Mouse (Mus musculus) neural tube, embryonic 13.5 days (tissue): ENCODE measurements at regions not wholly inside any gene's neighbourhood (a gene's known extent, or its start where the extent isn't known, plus 50 kb on each side); places are given as distances from the start of the nearest gene placed in this dataset.

Experiments
- ATAC-seq: fragments of 200-750 bp; cut with Nextera tagmentation; 2 replicates; pipeline ENCODE4 v1.8.0; 2017; ENCODE audit warnings: low read depth, mild to moderate bottlenecking, moderate TSS enrichment, moderate library complexity
- H3K27ac ChIP-seq: fragments of 300-500 bp; sonication (generic); replicated peaks from 2 replicates; pipeline ENCODE4 v1.5.1; 2015; ENCODE audit warnings: moderate library complexity, mild to moderate bottlenecking, inconsistent platforms
- H3K27me3 ChIP-seq: fragments of 300-500 bp; sonication (generic); 2 replicates; pipeline ENCODE4 v1.6.1; 2015; ENCODE audit warnings: mild to moderate bottlenecking, inconsistent platforms
- H3K36me3 ChIP-seq: fragments of 300-500 bp; sonication (generic); 2 replicates; pipeline ENCODE4 v1.6.1; 2015; ENCODE audit warnings: mild to moderate bottlenecking, inconsistent platforms
- H3K4me1 ChIP-seq: fragments of 300-500 bp; sonication (generic); replicated peaks from 2 replicates; pipeline ENCODE4 v1.6.1; 2015; ENCODE audit warnings: inconsistent platforms
- H3K4me2 ChIP-seq: fragments of 300-500 bp; sonication (generic); 2 replicates; pipeline ENCODE4 v1.6.1; 2015; ENCODE audit warnings: inconsistent platforms, mild to moderate bottlenecking, moderate library complexity
- H3K4me3 ChIP-seq: fragments of 300-500 bp; sonication (generic); 2 replicates; pipeline ENCODE4 v1.5.1; 2015; ENCODE audit warnings: mild to moderate bottlenecking, inconsistent platforms
- H3K9ac ChIP-seq: fragments of 300-500 bp; sonication (generic); 2 replicates; pipeline ENCODE4 v1.6.1; 2015; ENCODE audit warnings: moderate library complexity, mild to moderate bottlenecking, inconsistent platforms
- H3K9me3 ChIP-seq: fragments of 300-500 bp; sonication (generic); 2 replicates; pipeline ENCODE4 v1.6.1; 2016; ENCODE audit warnings: inconsistent platforms
- WGBS: fragments of 180-500 bp; shearing (Covaris S2); methylation state at CpG from one replicate; pipeline ENCODE4 v1.1.7; 2015; 5-methylcytosine and 5-hydroxymethylcytosine counted together

- Histone ChIP-seq H3K9ac (no peak overlapping the region), H3K4me1 (peaks cover 15% of the 10 kb centered on the region; the same call in 1 of the 2 replicates), H3K9me3 (no peaks in the 10 kb centered on the region), H3K4me3 (no peak overlapping the region), H3K27ac (no peak overlapping the region), H3K4me2 (no peak overlapping the region), H3K36me3 (no peaks in the 10 kb centered on the region), H3K27me3 (no peaks in the 10 kb centered on the region)
- ATAC-seq, result no peak
- WGBS, result 65% methylated on average over 3 of the region's 3 CpGs
These were observed 278.6 kb upstream of the Eef2kmt start for GRCm38 (mm10) chr16:5534385-5534784.

GRCm38 (mm10) chr16:5532281-5532680 lies 276.5 kb upstream of the Eef2kmt start:
- H3K4me1 ChIP-seq, result peaks cover 15% of the 10 kb centered on the region; the same call in 1 of the 2 replicates
- no peak overlapping the region for H3K27ac ChIP-seq
- H3K4me2 ChIP-seq, result no peak overlapping the region
- H3K9ac ChIP-seq, result no peak overlapping the region
- ATAC-seq, result no peak
- H3K4me3 ChIP-seq, result no peak overlapping the region
- H3K9me3 ChIP-seq, result no peaks in the 10 kb centered on the region
- no peaks in the 10 kb centered on the region for H3K27me3 ChIP-seq
- 77% methylated on average over 3 of the region's 3 CpGs for WGBS
- no peaks in the 10 kb centered on the region for H3K36me3 ChIP-seq

- H3K9ac ChIP-seq, result no peak overlapping the region
- H3K36me3 ChIP-seq, result no peaks in the 10 kb centered on the region
- 87% methylated on average over 2 of the region's 2 CpGs for WGBS
- no peaks in the 10 kb centered on the region for H3K27me3 ChIP-seq
- H3K4me2 ChIP-seq, result no peak overlapping the region
- no peak overlapping the region for H3K4me3 ChIP-seq
- no peak overlapping the region for H3K27ac ChIP-seq
- no peaks in the 10 kb centered on the region for H3K4me1 ChIP-seq
- no peak for ATAC-seq
- no peaks in the 10 kb centered on the region for H3K9me3 ChIP-seq
These were observed 274.0 kb upstream of the Eef2kmt start for GRCm38 (mm10) chr16:5529823-5530222.

GRCm38 (mm10) chr16:5527936-5528335 lies 272.2 kb upstream of the Eef2kmt start:
- Histone ChIP-seq H3K4me1 (peaks cover 13% of the 10 kb centered on the region; the same call in 1 of the 2 replicates), H3K36me3 (no peaks in the 10 kb centered on the region), H3K27me3 (no peaks in the 10 kb centered on the region), H3K4me2 (no peak overlapping the region), H3K9ac (no peak overlapping the region), H3K27ac (no peak overlapping the region), H3K9me3 (no peaks in the 10 kb centered on the region), H3K4me3 (no peak overlapping the region)
- ATAC-seq, result no peak
- 71% methylated on average over 4 of the region's 4 CpGs for WGBS

GRCm38 (mm10) chr16:5524375-5524774 lies 268.6 kb upstream of the Eef2kmt start:
- H3K9ac ChIP-seq, result no peak overlapping the region
- no peaks in the 10 kb centered on the region for H3K27me3 ChIP-seq
- no peak overlapping the region for H3K4me2 ChIP-seq
- H3K4me3 ChIP-seq, result no peak overlapping the region
- H3K27ac ChIP-seq, result peak overlapping the region; percentile 89
- peak; percentile 79 for ATAC-seq
- peaks cover 13% of the 10 kb centered on the region; the same call in 1 of the 2 replicates for H3K4me1 ChIP-seq
- H3K9me3 ChIP-seq, result no peaks in the 10 kb centered on the region
- 69% methylated on average over 5 of the region's 5 CpGs for WGBS
- H3K36me3 ChIP-seq, result no peaks in the 10 kb centered on the region

- WGBS, result 34% methylated on average over 7 of the region's 7 CpGs
- H3K27ac ChIP-seq, result peak overlapping the region; percentile 89
These were observed 267.7 kb upstream of the Eef2kmt start for GRCm38 (mm10) chr16:5523402-5524021.

GRCm38 (mm10) chr16:5517746-5518145 lies 262.0 kb upstream of the Eef2kmt start:
- no peak overlapping the region for H3K9ac ChIP-seq
- H3K4me3 ChIP-seq, result no peak overlapping the region
- no peak overlapping the region for H3K27ac ChIP-seq
- WGBS, result 73% methylated on average over 5 of the region's 5 CpGs
- no peaks in the 10 kb centered on the region for H3K36me3 ChIP-seq
- no peak for ATAC-seq
- H3K27me3 ChIP-seq, result no peaks in the 10 kb centered on the region
- no peak overlapping the region for H3K4me2 ChIP-seq
- H3K9me3 ChIP-seq, result no peaks in the 10 kb centered on the region
- peaks cover 2% of the 10 kb centered on the region; the same call in 1 of the 2 replicates for H3K4me1 ChIP-seq

More at GRCm38 (mm10) chr16:5523402-5524021, 267.7 kb upstream of the Eef2kmt start:
- no peak overlapping the region for H3K4me3 ChIP-seq
- no peak overlapping the region for H3K9ac ChIP-seq
- no peaks in the 10 kb centered on the region for H3K9me3 ChIP-seq
- no peaks in the 10 kb centered on the region for H3K27me3 ChIP-seq
- peak; percentile 54 for ATAC-seq
- H3K36me3 ChIP-seq, result no peaks in the 10 kb centered on the region
- H3K4me2 ChIP-seq, result no peak overlapping the region
- peaks cover 13% of the 10 kb centered on the region; the same call in 1 of the 2 replicates for H3K4me1 ChIP-seq

- Histone ChIP-seq H3K4me3 (no peak overlapping the region), H3K9me3 (no peaks in the 10 kb centered on the region), H3K4me2 (no peak overlapping the region), H3K9ac (no peak overlapping the region), H3K27ac (no peak overlapping the region), H3K4me1 (peaks cover 2% of the 10 kb centered on the region; the same call in 1 of the 2 replicates), H3K36me3 (no peaks in the 10 kb centered on the region), H3K27me3 (no peaks in the 10 kb centered on the region)
- 63% methylated on average over 5 of the region's 5 CpGs for WGBS
- ATAC-seq, result no peak
These were observed 260.1 kb upstream of the Eef2kmt start for GRCm38 (mm10) chr16:5515867-5516266.

GRCm38 (mm10) chr16:5507261-5507660 lies 251.5 kb upstream of the Eef2kmt start:
- Histone ChIP-seq H3K4me1 (0 out of 2 replicates have a peak, but pooled peaks cover 5% of the 10 kb centered on the region), H3K4me3 (no peak overlapping the region), H3K9me3 (no peaks in the 10 kb centered on the region), H3K9ac (no peak overlapping the region), H3K27me3 (no peaks in the 10 kb centered on the region), H3K36me3 (no peaks in the 10 kb centered on the region), H3K27ac (no peak overlapping the region), H3K4me2 (no peak overlapping the region)
- no peak for ATAC-seq
- WGBS, result 73% methylated on average over 8 of the region's 8 CpGs

- Histone ChIP-seq H3K27me3 (no peaks in the 10 kb centered on the region), H3K4me2 (no peak overlapping the region), H3K9me3 (no peaks in the 10 kb centered on the region), H3K27ac (no peak overlapping the region), H3K4me3 (no peak overlapping the region), H3K4me1 (no peaks in the 10 kb centered on the region), H3K9ac (no peak overlapping the region), H3K36me3 (no peaks in the 10 kb centered on the region)
- 92% methylated on average over 7 of the region's 7 CpGs for WGBS
- ATAC-seq, result no peak
These were observed 246.2 kb upstream of the Eef2kmt start for GRCm38 (mm10) chr16:5501961-5502360.

- H3K27ac ChIP-seq, result no peak overlapping the region
- no peak overlapping the region for H3K9ac ChIP-seq
- H3K9me3 ChIP-seq, result no peaks in the 10 kb centered on the region
- H3K4me3 ChIP-seq, result no peak overlapping the region
- no peaks in the 10 kb centered on the region for H3K27me3 ChIP-seq
- H3K4me2 ChIP-seq, result no peak overlapping the region
- no peaks in the 10 kb centered on the region for H3K36me3 ChIP-seq
- H3K4me1 ChIP-seq, result peaks cover 26% of the 10 kb centered on the region; the same call in 1 of the 2 replicates
- 41% methylated on average over 2 of the region's 2 CpGs for WGBS
- no peak for ATAC-seq
These were observed 240.4 kb upstream of the Eef2kmt start for GRCm38 (mm10) chr16:5496051-5496685.

- Histone ChIP-seq H3K4me1 (peaks cover 26% of the 10 kb centered on the region; the same call in 1 of the 2 replicates), H3K36me3 (no peaks in the 10 kb centered on the region), H3K4me3 (no peak overlapping the region), H3K27ac (no peak overlapping the region), H3K9me3 (no peaks in the 10 kb centered on the region), H3K27me3 (no peaks in the 10 kb centered on the region), H3K4me2 (no peak overlapping the region), H3K9ac (no peak overlapping the region)
- ATAC-seq, result no peak
- WGBS, result 37% methylated on average over 6 of the region's 6 CpGs
These were observed 237.6 kb upstream of the Eef2kmt start for GRCm38 (mm10) chr16:5493352-5493751.
